Mouse (Mus musculus) brain, adult 2 months (tissue): ENCODE measurements around the gene Slc24a3.

Experiments used
- DNase-seq: peaks from one replicate; pipeline ENCODE4 v3.0.0; 2011; ENCODE audit warnings: low read depth, low spot score

The Slc24a3 gene

DNA sequence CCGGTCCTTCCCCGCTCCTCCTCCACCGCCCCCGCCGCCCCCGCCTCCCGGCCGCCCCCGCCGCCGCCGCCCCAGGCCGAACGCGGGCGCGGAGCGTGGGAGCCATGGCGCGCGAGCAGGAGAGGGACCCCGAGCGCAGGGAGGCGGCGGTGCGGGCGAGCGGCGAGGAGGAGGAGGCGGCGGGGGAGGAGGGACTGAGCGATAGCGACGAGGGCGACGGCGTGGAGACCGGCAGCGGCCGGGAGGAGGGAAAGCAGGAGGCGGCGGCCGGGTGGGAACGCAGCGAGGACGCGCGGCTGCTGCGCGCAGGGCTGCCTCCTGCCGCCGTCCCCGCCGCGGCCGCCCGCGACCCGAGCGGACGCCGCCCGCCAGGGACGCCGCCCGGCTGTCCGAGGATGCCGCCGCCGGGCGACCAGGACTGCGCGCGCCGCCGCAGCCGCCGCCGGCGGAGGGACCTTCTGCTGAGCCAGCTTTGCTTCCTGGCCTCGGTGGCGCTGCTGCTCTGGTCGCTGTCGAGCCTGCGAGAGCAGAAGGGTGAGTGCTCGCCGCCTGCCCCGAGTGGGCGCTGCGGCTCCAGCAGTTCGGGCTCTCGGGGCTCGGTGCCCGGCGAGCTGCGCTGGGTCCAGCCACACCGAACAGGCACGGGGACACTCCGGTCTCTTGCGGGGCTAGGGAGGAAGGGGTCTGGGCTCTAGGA lies at the start of gene Slc24a3:
TSS of gene Slc24a3 (plus strand) at position 91 of the 697 bp plus-strand sequence.
- peak; percentile 94 for DNase-seq

DNA sequence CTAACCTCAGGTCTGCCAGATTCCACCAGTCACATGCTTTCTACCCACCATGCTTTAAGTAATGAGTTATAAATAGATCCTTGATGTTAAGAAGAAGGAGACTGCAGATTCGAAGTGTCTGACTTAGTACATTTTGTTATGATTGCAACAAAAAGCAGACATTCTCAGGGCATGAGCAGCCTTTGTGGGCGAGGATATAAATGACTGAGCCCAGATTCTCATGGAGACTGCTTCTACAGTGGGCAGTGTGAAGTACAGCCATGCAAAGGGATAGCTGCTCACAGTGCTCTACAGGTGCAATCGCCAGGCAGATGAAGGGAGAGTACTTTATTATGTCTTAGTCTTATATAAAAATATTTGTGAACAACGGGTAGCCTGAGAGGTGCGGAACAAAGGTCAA lies 49.8 kb upstream of the Slc24a3 start:
- DNase-seq: peak; percentile 51

DNA sequence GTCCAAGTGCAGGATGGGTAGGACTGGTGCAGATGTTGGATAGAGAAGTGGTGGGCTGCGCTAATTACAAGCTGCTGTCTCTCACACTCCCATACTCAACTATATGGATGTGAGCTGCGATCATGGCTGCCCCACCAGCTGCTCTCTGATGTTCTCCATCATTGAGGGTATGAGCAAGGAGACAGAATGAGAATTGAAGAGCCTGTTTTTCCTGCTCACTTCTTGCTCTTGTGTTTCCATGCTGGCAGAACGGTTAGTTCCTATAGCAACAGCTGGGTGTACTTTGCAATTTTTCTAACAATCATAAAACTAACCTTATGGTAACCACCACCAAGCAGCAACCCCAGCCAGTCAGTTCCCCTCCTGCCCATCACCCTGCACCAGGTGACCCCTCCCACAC lies 39.8 kb upstream of the Slc24a3 start:
- no peak for DNase-seq

DNA sequence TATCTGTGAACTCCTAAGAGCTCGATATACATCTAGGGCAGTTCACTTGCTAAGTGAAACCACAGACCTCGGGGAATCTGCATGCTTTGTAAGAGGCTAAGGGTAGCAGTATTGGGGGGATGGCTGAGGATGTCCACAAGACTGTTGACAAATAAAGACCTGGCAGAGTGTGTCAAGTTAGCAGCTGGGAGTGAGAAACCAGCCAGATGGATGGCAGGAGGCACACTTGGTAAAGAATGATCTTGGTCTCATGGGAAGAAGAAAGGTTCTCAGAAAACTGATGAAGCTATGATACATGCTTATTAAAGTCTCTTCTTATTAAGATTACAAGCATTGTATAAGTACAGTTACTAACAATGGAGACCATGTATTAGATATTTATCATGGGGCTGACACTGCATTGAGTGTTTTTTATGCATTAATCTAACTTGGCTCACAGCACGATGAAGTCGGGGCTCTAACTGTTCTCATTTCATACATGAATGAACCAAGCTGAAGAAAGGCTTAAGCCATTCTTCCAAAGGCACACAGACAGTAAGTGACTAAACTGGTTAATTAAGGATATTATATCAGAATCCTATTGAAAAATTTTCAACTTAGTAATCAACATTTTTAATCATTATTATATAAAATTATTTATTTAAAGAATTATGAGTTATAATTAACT lies 30.8 kb upstream of the Slc24a3 start:
- DNase-seq: no peak

DNA sequence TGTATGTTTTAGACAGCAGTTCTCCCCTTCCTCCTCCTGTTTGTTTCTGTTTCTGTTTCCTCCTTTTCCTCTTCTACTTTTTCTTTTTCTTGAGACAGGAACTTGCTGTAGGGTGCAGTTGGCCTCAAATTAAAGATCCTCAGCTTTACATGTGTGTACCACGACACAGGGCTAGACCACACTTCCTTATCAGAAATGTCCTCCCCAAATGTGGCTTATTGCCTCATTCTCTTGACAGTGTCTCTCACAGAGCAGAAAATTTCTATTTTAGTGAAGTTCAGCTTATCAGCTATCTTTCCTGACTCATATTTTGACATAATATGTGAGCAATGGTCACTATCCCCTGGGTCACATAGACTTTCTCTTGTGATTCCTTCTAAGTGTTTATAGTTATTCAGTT lies 17.1 kb upstream of the Slc24a3 start:
- DNase-seq: no peak

DNA sequence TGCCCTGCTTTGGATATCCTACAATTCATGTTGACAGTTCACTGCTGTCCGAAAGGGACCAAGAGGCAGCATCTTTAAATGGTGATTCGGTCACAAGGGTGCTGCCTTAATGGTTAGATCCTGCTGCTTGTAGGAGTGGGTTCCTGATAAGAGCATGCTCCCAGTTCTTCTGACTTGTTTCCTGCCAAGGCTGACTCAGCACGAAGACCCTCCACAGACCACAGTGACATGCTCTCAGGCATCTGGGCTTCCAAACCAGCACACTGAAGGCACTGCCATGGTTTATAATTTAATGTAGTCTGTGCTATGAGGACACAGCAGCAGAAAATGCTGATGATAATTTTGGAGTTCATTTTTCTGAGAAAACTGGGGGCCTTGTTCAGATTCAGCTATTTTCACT lies 16.7 kb upstream of the Slc24a3 start:
- DNase-seq: no peak

DNA sequence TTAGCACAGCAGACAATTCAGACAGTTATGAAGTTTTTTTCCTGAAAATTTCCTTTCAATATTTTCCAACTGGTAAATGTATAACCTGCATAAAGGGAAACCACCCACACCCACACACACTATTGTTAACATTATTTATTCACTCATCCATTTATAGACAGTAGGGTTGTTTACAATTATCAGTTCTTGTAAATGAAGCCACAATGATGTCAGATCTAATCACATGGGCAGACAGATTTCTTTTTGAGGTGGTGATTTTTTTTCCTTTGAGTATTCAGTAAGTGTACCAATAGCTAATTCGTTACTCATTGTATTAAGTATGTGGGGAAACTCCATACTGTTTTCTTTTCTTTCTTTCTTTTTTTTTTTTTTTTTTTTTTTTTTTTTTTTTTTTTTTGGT lies 15.3 kb upstream of the Slc24a3 start:
- no peak for DNase-seq

DNA sequence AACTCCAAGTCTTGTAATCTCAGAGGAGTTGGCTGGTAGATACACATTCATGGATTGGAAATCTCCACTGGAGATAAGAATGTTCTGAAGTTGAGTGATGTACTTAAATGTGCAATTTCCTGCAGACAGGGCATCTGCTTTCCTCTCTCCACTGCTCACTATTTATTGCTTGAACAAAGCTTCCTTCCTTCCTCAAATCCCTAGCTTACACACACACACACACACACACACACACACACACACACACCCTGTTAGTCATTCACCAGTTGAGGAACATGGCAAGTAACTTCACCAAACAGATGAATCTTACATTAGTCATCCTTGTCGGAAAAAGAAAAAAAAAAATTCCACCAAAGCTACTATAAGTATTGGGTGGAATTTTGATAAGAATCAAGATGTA lies 8.6 kb upstream of the Slc24a3 start:
- peak; percentile 44 for DNase-seq

DNA sequence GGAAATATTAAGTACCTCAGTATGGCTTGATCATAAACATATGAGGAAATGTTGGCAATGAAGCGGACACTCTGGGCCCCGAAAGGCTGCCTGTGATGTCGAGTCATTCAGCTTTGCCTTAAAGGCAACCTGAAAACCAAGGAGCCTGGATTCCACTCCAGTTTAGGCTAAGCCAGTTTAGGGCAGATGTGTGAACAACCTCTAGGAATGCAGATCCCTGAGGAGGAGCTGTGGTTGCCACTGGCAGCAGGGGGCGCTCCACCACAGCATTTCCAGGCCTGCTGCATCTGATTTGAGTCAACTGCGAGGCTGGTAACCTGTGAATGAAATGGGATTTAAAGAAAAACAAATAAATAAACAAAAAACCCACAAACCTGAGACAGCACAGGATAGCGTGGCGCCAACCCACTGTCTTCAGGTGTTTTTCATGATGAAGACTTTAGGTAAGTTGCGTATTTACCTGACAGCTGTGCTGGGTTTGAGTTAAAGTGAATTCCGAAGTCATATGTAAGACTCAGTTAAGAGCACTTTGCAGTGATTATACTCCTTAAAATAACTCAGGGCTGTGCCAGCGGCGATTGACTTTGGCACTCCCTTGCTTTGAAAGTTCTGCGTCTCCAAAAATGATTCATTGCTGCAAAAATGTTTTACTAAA lies 6.4 kb upstream of the Slc24a3 start:
- DNase-seq: peak; percentile 87

DNA sequence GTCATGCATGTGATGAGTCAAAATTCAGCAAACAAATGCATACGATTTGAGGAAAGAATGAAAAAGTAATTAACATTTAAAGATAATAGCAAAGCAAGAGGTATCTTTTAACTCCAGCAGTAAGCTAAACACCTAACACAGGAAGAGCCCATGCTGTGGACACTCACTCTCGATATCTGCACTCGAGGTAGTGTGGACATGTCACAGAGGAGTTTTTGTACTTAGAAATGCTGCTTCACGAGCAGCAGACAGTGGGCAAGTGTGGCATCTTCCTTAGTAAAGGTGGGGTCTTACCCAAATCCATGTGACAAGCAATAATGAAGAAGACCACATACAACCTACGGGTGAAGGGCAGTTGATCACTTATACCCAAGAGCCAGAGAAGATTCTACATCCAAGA lies 3.5 kb upstream of the Slc24a3 start:
- DNase-seq: no peak

DNA sequence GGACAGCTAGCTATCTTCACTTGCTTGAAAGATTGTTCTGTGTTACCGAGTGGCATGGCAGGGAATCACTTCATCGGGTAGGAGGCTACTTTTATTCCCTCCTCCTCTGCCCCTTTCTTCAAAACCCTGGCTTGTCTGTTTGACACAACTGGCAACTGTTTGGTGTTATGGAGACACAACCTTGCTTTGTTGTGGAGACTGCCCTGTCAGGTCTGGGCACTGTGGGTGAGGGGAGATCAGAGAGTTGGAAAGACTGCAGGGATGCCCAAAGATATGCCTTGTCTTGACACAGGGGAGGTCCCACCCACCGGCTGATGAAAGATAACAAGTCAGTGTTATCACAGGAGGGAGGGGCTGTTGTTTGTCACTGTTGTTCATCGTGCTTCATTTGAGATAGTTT lies 3.0 kb upstream of the Slc24a3 start:
- no peak for DNase-seq

DNA sequence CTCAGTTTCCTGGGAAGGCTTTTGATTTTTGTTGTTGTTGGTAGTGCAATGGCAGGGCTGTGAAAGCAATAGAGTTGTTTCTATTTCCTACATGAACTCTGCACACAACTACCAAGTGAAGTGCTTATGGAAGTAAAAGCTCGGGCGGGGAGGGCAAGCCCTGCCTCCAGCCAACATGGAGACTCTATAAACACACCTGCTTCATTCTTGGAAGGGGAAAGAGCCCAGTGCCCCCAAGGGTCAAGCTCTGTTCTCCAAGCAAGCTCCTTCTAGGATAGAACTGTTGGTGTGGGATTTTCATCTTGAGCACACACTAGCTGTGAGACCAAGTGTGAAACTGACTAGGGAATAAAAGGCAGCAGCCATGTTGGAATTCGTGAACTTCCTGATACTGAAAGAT lies 2.5 kb upstream of the Slc24a3 start:
- DNase-seq: no peak

DNA sequence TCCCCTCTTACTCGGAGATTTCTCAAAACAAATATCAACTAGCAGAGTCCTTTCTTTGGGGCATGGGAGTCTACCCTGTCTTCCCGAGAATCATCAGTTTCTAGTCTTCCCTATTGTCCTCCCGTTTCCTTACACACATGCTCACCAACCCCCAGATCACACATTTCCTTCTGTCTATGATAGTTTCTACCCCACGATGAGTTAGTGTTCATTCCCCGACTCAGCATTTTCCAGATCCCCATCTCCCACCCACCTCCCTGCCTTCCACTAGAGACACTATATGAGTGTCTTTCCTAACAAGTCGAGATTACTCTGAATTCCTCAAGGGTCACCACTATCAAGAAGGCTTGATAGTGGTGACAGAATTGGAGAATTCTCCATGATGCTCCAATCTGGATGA lies 1.7 kb upstream of the Slc24a3 start:
- DNase-seq: no peak

DNA sequence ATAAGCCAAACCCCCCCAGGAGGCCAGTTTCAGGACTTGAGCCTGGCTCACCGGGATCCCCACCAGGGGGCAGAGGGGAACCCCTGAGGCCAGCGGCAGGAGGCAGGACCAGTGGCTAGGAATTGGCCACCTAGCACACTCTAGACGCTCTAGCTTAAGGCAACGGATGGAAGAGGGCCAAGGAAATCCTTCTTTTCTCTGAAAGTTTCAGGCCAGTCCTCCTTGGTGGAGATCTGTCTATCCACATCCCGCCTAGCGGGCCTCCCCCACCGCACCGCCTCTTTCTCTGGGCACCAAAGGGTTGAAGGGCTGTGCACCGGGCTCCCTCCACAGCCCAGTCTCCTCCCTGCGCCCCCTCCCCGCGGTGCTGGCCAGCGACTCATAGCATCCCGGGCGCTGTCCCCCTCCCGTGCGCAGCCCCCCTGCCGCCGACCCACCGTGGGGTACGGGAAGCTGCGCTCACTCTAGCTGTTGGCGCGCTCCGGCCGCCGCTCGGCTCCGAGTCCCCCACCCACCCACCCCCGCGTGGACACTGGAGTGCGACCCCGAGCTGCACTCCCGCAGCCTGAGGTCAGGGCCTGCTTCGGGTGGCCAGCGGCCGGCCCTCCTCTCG lies 397 bp upstream of the Slc24a3 start:
- DNase-seq: peak; percentile 81

DNA sequence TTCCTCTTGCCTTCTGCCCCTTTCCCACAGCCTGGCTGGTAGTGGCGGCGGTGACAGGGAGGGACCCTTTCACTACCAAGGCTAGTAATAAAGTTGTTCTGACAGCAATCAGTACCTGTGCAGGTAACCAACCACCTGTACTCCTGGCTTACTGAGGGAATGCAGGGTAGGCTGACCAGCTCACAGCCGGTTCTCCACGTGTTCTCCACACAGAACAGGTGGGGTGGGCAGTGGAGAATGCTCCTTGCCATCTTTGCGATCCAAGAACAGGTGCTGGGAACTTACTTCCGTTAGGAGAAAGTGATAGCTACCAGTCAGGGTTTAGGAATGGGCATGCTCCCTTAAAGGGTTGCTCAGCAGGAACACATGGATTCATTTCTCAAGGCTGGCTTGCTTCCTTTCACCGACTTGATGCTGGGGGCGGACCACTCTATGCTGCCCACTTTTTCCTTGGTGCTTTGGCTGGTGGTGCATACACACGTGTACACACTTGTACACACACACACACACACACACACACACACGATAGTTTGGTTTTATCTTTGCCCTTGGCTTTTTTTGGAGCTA lies 934 bp downstream of the Slc24a3 start:
- DNase-seq: peak; percentile 50

DNA sequence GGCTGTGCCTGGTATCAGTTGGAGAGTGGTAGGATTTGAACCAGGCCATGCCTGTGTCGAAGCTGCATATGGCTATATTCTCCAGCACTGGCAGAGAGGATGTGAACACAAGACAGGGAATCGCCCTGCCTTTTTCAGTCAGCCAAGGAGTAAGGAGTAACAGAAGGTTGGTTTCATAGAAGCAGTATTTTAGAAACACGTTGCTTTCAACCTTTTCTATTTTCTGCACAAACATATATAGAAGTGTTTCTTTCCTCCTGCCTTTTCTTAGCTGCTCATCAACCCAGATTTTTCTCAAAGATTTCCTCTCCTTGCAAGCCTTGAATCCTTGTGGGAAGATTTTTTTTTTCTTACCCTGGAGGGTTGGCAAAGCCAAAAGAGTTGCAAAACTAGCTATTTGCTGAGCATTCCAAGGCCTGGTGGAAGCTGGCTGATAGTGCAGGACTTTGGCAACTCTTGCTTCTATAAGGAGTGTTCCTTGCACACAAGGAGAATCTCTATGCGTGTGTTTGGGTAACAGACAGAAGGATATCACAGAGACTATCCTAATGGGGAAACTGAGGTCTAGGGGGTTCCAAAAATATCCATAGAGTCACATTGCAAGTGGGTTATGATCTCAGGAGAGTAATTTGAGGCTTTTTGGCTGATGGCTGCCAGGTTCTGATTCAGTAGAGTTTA lies 5.6 kb downstream of the Slc24a3 start:
- peak; percentile 80 for DNase-seq

DNA sequence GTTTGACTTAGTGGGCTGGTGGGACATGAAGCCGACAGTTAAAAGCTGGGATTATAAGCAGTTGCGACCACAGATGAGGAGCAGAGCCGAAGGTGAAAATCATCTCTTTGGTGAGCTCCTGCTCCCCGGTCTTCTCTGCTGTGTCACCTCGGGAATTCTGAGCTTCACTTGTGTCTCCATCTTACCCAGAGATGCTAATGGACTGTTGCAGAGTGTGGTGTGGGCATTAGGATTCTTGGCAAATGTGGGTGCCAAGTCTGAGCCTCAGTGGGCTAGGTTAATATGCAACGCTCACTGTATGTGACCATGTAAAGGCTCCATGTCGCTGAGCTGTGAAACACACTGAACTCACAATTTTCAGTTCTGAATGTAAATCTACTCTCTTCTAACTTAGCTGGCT lies 7.5 kb downstream of the Slc24a3 start:
- DNase-seq: no peak

DNA sequence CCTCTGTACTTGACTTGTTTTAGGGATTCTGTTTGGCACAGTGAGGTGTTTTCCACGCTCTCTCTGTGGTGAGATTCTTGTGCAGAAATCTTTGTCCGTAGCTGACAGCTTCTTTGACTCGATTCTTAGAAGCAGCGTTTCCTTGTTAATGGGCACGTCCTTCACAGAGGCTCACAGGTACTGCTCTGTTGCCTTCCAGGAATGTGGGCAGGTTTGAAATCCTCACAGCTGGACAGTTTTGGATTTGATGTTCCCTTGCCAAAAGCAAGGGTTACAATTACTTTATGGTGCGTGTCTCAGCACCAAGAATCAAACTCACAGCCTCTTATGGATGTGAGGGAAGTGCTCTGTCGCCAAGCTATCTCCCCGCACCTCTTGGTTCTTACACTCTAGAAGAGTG lies 14.9 kb downstream of the Slc24a3 start:
- no peak for DNase-seq

DNA sequence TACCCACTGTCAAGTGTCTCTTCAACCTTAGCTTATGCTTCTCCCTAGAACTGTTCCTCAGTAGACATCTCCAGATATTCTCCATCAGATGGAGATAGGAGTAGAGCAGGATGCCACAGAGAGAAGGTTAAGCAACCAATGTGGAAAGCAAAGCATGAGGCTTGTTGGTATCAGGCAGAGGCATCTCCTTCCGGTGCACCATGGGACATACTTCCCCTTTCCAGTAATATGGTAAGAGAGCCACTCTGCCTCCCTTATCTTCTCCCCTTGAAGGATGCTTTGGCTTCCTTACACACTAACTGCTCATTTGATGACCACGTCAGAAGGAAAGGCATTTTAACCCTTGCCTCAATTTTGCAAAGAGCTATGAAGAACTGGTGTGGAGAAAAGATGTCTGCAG lies 21.3 kb downstream of the Slc24a3 start:
- DNase-seq: no peak

DNA sequence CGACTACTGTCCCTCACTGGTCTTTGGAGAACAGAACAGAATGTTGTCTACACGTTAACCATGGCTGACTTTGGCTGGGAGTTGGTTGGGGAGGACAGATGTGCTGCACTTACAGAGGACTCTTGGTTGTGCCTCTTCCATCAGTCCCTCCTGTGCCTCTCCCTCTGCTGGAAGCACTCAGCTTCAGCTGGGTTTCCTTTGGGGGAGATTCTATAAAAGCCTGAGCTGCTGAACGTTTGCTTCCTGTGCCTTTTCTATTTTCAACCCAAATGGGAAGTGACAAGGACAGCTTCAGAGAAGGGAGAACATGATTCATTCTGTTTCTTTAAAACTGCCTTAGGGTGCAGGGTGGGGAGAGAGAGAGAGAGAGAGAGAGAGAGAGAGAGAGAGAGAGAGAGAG lies 28.5 kb downstream of the Slc24a3 start:
- DNase-seq: peak; percentile 85

DNA sequence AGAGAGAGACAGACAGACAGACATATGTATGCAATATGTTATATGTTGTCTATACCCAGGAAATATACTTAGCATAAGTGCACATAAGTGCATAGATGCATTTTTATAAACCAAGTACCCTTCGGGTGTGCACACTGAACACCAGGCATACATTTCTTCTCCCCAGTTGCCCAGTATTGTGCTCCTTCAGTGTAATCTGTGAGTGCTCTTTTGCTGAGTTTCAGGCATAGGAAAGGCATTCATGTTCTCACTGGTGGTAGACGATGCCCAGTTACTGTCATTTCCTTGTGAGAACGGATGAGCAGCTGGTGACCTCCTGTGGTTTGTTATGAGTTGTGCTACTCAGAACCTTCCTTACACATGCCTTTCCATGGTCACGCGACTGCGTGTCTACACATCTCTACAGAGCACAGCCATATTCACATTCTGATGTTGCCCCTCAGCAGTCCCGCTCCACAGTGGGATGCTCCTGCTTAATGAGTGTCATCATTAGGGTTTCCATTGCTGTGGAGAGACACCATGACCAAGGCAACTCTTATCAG lies 29.0 kb downstream of the Slc24a3 start:
- peak; percentile 40 for DNase-seq
